Mouse (Mus musculus) C2C12 (cell line): ENCODE measurements around the gene Blcap.

Source experiments
- CEBPB ChIP-seq: IDR thresholded peaks from one replicate; pipeline ENCODE4 v1.6.1; 2011; ENCODE audit warnings: low read depth, mild to moderate bottlenecking, control low read depth, moderate library complexity
- CTCF ChIP-seq: IDR thresholded peaks from one replicate; pipeline ENCODE4 v1.5.1; 2011; ENCODE audit not compliant: control insufficient read depth, insufficient read depth, insufficient read length
- FOSL1 ChIP-seq: IDR thresholded peaks from one replicate; pipeline ENCODE4 v1.8.0; 2011; ENCODE audit warnings: mild to moderate bottlenecking, low read length; ENCODE audit not compliant: poor library complexity, insufficient read depth, severe bottlenecking
- MAX ChIP-seq: IDR thresholded peaks from one replicate; pipeline ENCODE4 v1.6.1; 2011; ENCODE audit warnings: mild to moderate bottlenecking, control low read depth
- MYOD1 ChIP-seq: IDR thresholded peaks from one replicate; pipeline ENCODE4 v1.6.1; 2011; ENCODE audit warnings: low read depth; ENCODE audit not compliant: control insufficient read depth, insufficient read length
- MYOG ChIP-seq: IDR thresholded peaks from one replicate; pipeline ENCODE4 v1.6.1; 2011; ENCODE audit not compliant: control insufficient read depth, insufficient read length; ENCODE audit errors: extremely low read depth
- USF1 ChIP-seq: IDR thresholded peaks from one replicate; pipeline ENCODE4 v1.6.1; 2011; ENCODE audit warnings: low read depth, mild to moderate bottlenecking, control low read depth, moderate library complexity

DNA sequence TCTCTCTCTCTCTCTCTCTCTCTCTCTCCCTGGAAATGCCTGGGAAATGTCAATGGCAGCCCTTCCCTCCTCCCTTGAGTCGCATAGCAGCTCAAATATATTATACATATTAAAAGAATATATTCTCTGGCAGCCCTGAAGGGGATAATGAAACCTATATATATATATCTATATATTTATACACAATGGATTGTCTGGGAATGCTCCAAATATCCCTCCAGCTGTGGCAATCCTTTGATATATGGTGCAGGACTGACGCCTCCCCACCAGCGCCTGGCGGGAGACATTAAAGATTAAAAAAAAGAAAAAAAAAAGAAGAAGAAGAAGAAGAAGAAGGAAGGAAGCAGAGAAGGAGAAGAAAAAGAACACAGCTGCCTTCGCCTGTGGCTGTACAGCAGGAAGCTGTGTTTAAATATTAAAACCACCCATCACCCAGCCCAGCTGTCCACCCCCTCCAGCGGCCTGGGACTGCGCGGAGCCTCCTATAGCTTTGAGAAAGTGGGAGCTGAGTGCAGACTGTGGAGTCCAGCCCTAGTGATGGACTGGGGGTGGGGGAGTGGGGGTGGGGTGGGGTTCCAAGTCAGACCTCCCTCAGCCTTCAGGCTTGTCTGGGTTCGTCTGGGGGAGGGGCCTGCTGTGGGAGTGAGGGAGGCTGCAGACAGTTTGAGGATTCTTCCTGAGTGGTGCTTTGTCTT is 36.6 kb upstream of the Blcap start:
- TF ChIP-seq USF1 (no peak), CTCF (no peak), MAX (no peak), MYOG (no peak), MYOD1 (no peak), FOSL1 (no peak), CEBPB (no peak)
